Mouse (Mus musculus): ENCODE measurements at regions not wholly inside any gene's neighbourhood (a gene's known extent, or its start where the extent isn't known, plus 50 kb on each side); places are given as distances from the start of the nearest gene placed in this dataset.

GRCm38 (mm10) chr6:68631787-68632186 lies 1096.2 kb upstream of the Tacstd2 start:
- CTCF ChIA-PET: no interaction called here

- CTCF ChIA-PET: no interaction called here
Observed at GRCm38 (mm10) chr6:68606033-68606432, 1070.4 kb upstream of the Tacstd2 start.
